Mouse (Mus musculus): ENCODE results near the gene Lipa.

Lipa gene

DNA sequence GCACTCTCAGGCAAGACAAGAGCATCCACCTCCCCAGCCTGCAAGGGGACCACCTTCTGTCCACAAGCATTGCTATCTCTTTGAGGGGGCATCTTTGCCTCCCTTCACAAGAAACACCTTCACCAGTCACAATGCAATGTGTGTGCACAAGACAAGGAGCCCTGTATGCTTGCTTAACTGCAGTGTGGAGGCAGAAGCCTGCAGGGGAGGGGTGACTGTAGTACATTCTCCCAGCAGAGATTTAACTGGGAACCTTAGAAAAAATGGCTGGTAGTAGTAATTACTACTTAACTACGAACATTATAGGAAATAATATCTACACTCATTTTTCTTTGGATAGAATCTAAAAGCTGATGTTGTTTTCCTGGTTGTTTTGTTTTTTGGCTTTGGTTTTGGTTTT is 5.3 kb downstream of the Lipa start:
- DNase-seq = no peak

DNA sequence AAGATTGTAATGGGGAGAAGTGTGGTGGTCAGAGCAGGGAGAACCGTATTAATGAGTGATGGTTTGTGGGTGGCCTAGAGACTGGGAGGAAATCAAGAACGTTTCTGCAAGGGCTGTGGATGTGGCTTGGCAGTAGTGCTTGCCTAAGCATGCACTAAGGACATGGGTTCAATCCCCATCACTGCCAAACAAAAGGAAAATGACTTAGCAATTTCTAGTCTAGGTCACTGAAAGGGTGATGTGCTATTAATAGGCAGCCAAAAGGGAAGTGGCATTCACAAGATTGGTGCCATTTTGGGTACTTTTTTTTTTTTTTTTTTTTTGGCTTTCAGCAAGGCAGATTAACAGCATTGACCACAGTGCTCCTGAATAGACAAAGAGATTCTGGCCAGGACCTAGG is 5.9 kb downstream of the Lipa start:
- no peak for DNase-seq

DNA sequence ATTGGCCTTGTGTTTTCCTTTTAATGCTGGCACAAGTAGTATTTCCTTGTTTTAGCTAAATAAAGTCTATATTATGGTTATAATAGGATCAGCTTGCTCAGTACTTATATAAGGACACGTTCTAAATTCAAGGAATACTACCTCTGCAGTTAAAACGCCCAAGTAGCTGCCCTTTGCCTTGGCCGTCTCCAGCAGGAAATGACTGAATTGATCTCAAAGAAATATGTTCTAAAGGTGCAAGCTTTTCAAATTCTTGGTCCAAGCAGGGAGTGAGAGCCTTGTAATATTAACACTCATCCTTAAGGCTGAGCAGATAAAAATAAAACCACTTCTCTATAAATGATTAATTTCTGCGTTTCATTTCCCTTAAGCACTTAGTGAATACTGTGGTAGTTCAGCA is 7.2 kb downstream of the Lipa start:
- DNase-seq = no peak

DNA sequence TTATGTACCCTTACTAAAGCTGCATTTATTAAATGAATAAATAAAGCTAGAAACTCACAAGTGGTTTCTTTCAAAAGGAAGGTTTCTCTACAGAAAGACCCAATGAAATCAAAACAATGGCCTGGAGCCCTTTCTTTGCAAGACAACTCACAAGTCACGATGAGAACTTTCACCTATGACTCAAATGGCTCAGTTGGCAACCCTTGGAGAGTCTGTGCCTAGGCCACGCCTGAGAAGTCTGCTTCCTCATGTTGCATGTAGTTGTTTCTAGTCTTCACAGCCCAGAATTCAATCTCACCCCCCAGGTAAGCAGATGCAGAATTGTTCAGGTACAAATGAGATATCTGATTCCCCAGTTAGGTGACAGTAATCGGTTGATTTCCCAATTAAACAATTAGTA is 7.6 kb downstream of the Lipa start:
- DNase-seq = no peak

DNA sequence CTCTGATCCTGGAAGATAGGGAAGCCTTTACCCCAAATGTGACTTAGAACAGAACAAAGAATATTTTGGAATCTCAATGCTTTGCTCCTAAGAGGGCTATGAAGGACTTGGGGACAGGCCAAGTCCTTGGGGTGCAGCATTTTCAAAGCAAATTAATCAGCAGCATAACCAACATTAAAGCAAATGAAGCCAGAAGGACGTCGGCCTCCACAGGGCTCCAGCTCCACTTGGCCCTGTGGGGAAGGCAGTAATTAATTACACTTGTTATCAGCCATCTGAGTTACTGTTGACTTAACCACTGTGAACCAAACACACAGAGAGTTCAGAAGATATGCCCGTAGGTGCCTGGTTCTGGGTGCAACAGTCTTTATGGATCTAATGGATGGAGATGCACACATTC is 8.5 kb downstream of the Lipa start:
- DNase-seq = peak; percentile 54

DNA sequence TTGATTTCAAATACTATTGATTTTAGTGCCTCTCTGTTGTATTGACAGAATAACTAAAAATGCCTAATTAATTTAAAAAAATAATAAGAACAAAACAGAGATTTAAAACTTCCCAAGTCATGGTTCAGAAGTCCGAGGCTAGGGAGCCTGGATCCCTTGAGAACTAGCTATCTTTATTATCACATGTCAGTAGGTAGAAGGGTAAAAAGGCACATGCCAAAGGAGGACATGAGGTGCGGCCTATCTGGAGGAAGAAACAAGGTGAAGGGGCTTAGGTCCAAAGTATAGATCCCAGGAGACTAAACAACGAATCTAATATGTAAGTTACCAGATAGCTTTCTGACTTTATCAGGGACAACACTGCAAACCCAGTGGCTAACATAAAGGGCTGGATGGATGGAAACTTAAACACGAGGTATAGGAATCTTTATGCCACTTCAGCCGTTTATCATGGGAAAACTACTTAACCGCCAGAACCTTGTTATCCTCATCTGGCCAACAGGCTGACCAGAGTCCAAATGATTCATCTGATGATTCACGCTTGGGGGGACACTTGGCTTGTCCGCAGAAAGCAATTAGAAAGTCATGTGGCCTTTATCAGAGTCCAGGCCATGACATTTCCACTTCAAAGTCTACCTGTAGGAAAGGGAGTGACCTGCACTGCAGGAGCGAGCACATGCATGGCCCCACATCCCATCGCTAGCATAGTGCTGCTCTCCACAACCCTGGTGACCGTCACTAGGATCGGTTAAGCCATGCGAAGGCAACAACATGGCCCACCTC is 9.3 kb downstream of the Lipa start:
- peak; percentile 84 for DNase-seq

DNA sequence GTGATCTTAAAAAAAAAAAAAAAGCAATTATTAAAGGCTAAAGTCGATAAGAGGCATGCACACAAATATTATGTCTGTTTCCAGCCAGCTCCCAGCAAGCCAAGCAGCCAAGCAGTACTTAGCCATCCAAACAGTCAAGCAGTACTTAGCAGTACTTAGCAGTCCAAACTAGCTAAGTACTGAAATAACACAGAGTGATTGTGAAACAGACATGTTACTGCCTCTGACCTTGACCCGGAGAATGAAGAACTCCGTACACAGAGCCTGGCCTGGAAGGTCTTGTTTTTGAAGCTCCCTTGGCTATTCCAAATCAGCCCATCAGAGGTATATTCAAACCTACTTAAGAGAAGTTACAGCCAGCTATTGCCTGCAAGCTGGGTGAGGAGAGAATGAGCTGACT is 10.1 kb downstream of the Lipa start:
- DNase-seq = no peak

DNA sequence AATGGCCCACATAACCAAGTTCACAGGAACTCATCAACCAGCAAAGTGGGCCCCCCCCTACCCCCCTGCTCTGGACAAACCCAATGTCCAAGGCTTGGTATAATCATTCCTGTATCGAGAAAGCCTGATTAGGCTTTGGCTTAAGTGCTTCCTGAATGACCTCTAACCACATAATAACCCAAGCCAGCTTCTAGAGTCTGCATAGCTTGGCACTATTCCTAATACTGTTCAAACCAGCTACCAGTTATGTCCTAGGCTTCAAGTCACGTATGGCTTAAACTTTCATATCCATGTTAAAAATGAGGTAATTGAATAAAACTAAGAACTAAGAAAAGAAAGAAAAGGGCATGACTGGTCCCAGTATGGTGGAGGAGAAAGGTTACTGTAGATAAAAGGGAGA is 10.9 kb downstream of the Lipa start:
- no peak for DNase-seq

DNA sequence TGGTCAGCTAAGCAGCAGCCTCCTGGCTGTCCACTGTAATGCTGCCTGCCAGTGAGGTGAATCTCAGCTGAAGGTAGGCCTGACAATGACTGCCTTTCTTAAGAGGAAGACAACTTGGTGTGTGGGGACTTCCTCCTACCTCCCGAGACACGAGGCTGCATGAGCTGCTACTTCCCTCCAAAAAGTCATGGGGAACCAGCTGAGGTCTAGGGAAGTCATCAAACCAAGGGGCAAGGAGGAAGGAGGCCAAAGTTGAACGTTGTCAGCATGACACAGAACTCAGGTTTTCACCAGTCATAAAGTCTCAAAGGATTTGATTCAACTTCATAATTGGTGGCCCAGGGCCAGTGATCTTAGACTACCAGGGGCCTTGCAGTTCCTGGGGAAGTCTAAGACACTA is 11.6 kb downstream of the Lipa start:
- DNase-seq = no peak

DNA sequence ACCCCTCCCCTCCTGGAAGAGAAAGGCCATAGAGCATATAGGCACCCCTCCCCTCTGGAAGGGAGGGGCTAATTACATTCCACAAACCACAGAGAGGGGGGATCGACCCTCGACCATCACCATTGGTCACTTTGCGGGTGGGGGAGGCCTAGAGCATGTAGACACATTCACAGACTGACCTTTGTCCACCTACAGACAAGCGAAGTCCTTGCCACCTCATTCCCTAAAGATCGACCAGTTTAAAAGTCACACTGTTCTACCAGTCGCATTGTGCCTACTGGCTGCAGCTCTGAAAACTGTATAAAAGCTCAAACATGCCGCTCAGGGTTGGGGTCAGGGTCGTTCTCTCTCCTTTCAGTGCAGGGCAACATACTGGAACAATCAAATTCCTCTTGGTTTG is 15.7 kb downstream of the Lipa start:
- DNase-seq = no peak

DNA sequence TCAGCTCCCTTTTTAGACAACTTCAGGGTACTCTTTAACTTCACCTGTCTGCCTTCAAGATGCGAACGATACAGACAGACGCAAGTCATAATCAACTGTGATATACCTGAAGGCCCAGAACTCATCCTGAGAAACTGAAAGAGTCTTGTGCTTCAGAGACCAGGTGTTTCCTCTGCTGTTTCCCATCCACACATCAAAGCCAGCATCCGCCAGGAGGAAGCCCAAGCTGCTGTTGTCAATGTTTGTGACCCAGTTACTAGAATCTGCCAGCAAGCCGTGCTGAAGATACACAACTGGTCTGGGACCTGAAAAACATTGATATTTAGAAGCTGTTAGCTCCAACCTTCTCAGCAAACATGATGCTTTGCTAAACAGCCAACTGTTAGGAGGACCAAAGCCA is 16.6 kb downstream of the Lipa start:
- no peak for DNase-seq

DNA sequence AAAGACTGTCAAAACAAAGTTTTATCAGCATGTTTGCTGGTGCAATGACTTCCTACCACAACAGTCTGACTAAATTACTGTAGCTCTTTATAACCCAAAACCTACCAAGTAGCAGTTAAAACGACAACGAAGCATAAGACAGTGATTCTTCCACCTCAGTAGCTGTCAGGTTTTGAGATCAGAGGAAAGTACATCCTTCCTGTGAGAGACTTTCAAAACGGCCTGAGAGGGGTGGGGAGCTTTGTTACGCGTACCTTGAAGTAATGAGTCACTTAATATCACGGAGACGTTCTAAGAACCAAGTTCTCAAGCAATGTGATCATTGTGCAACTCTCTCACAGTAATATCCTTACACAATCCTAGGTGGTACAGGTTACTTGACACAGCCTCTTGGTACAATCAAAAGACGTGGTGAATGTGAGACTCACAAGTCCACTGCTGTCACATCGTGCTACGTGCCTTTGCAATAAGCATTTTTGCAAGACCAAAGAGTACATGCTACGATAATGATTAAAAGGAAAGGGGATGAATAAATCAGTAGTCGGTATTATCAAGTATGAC is 22.0 kb downstream of the Lipa start:
- DNase-seq = no peak

DNA sequence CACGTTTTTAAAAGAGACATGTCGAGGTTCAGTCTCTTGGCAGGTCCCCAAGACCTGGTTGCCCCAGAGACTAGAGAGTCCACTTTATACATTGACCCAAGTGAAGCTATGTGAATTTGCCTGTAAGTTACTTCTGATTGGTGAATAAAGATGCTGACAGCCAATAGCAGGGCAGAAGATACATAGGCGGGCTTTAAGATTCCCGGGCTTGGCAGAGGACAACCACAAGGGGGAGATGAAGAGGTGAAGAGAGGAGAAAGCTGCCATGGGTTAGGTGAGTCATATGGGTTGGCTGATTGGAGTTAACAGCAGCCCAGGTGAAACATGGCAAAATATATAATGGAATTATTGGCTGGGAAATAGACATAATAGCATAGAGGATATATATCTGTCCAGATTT is 26.5 kb downstream of the Lipa start:
- peak; percentile 73 for DNase-seq

DNA sequence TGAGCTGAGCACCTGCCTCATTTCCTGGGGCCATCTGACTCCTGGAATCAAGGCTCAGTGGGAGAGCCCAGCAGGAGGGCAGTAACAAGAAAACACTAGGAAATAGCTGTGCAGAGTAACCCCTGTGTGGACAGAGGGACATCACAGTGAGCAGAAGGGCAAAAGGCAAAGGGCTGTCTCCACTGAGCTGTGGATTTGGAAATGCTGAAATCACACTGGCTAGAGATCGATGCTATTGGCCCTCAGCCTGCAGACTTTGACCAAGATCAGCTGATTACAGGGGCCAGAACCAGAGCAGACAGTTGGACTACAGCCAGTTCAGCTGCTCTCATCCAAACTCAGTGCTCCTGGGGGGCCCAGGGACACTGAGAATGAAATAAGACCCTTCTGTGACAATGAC is 30.9 kb downstream of the Lipa start:
- peak; percentile 87 for DNase-seq

DNA sequence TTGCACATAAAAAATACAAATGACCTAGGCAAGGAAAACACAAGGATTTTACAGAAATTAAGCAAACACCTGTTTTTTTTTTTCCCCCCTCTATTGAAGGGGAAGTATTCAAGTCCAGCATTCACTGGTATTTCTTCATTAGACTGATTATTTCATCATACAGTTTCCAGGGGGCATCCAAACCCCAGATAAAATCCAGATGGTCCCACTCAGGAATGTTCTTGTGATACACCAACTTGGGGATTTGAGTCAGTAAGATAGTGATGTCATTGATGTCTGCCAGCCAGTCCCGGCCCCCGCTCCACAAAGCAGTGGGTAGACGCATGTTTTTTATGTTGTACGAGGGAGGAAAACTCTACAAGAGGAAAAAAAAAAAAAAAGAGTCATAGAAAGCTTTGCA is 33.4 kb downstream of the Lipa start:
- DNase-seq = no peak

DNA sequence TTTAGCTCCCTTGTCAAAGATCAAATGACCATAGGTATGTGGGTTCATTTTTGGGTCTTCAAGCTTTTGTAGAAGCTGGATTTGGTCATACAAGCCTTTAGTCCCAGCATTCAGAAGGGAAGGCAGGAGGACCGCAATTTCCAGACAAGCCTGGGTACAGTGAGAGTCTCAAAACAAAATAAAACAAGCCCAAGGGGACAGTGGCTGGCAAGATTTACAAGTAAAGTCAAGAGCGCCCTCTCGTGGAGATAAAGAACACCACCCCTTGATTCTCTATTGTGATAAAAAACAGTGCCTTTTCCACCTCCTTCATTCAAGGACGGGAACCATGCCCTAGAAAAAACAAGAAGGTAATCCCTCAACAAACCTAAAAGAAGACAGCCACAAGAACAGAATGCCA is 43.7 kb downstream of the Lipa start:
- no peak for DNase-seq

DNA sequence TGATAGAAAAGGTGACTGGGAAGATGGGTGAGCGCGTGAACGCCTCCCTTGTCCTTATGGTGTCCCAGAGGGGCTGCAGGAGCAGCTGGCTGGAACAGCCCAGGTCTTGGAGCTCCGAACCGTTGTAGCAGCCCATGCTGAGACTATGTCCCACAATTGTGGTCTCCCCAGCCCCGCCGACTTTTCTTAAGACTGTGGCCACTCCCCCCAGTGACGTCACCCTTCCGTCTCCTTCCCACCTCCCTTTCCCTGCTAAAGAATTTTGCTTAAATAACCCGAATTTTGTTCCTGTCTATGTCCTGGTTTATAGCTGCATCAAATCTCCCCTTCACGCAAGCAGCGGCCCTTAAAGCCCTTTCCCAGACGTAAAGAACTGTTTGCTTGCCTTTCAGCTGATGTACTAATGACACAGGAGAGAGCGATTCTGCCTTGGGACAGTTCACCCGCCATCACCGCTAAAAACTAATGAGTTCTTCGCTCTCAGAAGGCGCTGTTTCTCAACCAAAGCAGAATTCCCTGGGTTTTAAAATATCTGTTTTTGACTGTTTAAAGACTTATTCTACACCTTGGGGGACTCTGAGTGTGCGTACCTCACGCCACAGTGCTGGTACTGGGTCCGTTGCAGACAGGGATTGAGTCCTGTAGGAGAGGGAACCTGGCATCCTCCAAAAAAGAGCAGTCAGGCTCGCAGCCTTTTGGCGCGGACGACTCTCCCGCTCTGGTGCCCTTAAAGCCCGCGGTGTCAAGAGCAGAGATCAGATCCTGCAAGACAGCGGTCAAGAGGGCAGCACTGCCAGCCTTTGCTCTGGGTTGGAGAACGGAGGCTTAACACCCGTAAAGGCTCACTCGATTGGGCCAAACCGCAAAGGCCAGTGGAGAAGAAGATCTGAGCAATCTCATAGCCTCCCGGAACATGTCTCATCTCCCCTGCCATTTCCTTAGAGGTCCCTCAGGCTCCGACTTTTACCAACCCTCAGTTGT is 52.0 kb downstream of the Lipa start, which contains the start of gene Ch25h:
Gene Ch25h, minus strand, starts transcription at position 174 of the 981 bp plus-strand sequence.
- DNase-seq = no peak

DNA sequence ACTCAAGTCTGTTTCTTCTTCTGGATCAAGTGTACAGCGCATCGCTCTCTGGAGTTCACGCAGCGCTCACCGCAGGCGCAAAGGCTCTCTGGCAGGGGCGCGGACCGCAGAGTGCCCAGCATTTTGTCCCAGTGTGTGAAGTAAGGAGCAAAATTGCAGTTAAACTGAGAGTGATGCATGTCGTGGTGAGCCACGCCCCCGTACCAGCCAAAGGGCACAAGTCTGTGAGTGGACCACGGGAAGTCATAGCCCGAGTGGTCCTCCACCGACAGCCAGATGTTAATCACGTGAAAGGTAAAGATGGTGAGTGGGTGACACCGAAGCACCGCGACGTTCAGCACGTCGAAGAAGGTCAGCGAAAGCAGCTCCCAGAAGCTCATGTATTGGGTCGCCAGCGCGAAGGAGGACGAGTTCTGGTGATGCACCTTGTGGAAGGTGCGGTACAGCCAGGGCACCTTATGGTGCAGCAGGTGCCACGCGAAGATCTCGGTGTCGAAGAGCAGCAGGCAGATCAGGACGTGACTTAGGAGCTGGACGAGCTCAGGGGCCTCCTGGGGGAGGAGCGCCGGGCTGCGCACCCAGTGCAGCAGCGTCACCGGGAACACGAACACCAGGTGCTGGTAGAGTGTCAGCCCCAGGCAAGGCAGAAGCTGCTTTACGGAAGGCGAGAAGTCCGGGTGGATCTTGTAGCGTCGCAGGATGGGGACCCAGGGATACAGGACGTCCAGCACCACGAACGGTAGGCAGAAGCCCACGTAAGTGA is 52.9 kb downstream of the Lipa start:
- no peak for DNase-seq

DNA sequence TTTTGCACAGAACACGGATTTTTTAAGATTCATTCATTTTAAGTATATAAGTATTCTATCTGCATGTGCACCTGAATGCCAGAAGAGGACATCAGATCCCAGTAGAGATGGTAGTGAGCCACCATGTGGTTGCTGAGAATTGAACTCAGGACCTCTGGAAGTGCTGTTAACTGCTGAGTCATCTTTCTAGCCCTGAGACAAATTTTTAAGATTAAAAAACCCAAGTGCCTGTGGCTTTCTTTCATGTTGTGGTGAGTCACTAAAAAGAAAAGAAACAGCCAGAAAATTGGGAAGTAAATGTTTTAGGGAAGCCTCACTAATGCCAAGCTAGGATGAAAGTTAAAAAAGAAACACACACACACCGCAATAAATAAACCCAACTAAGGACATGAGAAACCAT is 55.6 kb downstream of the Lipa start:
- no peak for DNase-seq

DNA sequence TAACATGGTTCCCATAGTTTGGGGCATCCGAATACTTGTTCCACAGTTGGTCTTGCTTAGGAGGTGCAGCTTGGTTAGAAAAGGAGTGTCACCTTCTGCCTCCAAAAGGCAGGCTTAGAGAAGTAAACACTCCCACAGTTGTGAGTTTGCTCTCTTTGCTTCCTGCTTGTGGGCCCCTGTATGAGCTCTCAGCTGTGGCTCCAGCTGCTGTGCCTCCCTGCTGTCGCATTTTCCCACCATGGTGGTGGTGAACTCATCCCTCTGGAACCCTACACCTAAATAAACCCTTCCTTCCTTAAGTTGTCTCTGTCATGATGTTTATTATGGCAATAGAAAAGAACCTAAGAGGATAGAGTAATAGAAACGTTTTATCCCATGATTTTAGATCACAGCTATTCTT is 58.5 kb downstream of the Lipa start:
- DNase-seq = no peak

DNA sequence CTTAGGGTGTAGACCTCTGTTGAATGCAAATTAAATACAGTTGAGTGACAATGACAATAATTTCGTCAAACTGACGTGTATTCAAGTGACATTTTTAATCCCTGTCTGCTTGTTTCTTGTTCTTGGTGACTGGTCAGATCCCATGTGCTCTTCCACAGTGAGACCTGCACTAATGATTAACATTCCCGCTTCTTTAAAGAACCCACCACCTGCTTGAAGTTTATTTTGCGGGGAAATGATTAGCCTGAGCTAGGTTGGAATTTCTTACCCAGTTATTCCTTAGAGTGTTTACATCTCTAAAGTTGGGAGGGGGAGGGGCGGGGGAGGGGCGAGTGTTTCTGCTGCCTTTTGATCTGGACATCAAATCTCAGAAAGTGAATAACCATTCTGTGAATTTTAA is 59.1 kb downstream of the Lipa start:
- no peak for DNase-seq

DNA sequence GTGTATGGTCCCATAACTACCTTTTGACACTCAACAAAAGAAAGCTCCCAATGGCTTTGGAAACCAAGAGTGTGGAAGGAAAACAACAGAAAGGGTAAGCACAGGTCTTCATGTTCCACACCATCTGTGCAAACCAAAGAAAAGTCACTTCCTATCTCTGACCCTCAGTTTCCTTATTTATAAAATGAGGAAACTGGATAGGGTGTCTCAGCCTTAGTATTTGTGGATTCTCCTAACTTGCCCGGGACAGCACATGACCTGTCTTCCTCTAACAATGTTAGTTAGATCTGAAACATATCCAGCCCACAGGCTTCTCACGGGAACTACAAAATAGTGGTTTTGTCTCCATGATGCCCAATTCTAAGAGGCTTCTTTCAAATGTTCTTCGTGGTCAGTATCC is 62.8 kb downstream of the Lipa start:
- DNase-seq = no peak

DNA sequence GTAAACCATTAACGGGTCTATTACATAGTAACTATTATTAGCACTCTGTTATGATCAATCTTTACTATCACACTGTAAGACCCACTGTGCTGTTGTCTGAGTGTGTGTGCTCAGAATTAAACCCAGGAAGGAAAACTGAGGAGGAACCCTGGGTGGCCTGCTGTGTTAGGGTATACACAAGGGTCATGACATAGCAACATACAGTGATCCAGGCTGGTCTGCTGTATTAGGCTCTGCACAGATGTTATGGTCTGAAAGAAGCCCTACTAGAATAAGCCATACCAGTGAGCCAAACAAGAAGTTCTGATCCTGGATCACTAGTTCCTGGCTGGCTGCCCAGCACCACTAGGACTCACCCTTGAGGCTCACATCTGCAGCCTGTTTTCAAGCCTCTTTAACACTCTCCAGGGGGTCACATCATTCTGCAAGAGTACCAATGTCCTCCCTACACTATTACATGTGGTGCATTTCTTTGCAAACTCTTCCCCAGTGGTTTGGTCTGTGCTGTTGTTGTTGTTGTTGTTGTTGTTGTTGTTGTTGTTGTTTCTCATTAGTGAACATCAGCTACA is 65.7 kb downstream of the Lipa start:
- no peak for DNase-seq
